Mouse (Mus musculus): ENCODE results near the gene Gcsh. TPM values are rescaled to one million over a fixed set of nuclear protein-coding genes. Genes with fewer than 3 reads are reported as not detected.

The Gcsh gene
- total RNA-seq, 2 experiments from 2014 or later, result 61.5 to 104 TPM

GRCm38 (mm10) chr8:116978631-116979256 lies 14.6 kb downstream of the Gcsh start, which contains the start of gene 1700030J22Rik:
Gene 1700030J22Rik, minus strand, starts transcription at chr8:116978959.
- ATAC-seq (replicated peaks; ENCODE audit: poor library complexity, severe bottlenecking), result peak; percentile 84

GRCm38 (mm10) chr8:116978052-116978451 lies 15.3 kb downstream of the Gcsh start:
- ATAC-seq (replicated peaks; ENCODE audit: poor library complexity, severe bottlenecking), result 0 out of 2 replicates have a peak, but pooled peaks have one; percentile 0

- ATAC-seq (replicated peaks; ENCODE audit: poor library complexity, severe bottlenecking), result no peak
Measured at GRCm38 (mm10) chr8:116975606-116976005, 17.7 kb downstream of the Gcsh start.

GRCm38 (mm10) chr8:116975066-116975465 lies 18.3 kb downstream of the Gcsh start:
- ATAC-seq (replicated peaks; ENCODE audit: poor library complexity, severe bottlenecking), result peak; percentile 21

GRCm38 (mm10) chr8:116969531-116969930 lies 23.8 kb downstream of the Gcsh start:
- no peak for ATAC-seq (replicated peaks; ENCODE audit: poor library complexity, severe bottlenecking)

GRCm38 (mm10) chr8:116954415-116954814 lies 38.9 kb downstream of the Gcsh start:
- ATAC-seq (replicated peaks; ENCODE audit: poor library complexity, severe bottlenecking), result no peak

GRCm38 (mm10) chr8:116952428-116952827 lies 40.9 kb downstream of the Gcsh start:
- ATAC-seq (replicated peaks; ENCODE audit: poor library complexity, severe bottlenecking), result no peak

- no peak for ATAC-seq (replicated peaks; ENCODE audit: poor library complexity, severe bottlenecking)
Measured at GRCm38 (mm10) chr8:116951778-116952177, 41.6 kb downstream of the Gcsh start.

- ATAC-seq (replicated peaks; ENCODE audit: poor library complexity, severe bottlenecking), result no peak
Measured at GRCm38 (mm10) chr8:116951369-116951768, 42.0 kb downstream of the Gcsh start.

GRCm38 (mm10) chr8:116947589-116947988 lies 45.7 kb downstream of the Gcsh start:
- no peak for ATAC-seq (replicated peaks; ENCODE audit: poor library complexity, severe bottlenecking)

- no peak for ATAC-seq (replicated peaks; ENCODE audit: poor library complexity, severe bottlenecking)
Measured at GRCm38 (mm10) chr8:116946851-116947250, 46.5 kb downstream of the Gcsh start.

- peak; percentile 50 for ATAC-seq (replicated peaks; ENCODE audit: poor library complexity, severe bottlenecking)
Measured at GRCm38 (mm10) chr8:116946268-116946838, 47.0 kb downstream of the Gcsh start.

- no peak for ATAC-seq (replicated peaks; ENCODE audit: poor library complexity, severe bottlenecking)
Measured at GRCm38 (mm10) chr8:116945169-116945910, 48.0 kb downstream of the Gcsh start.

GRCm38 (mm10) chr8:116944385-116944696 lies 49.0 kb downstream of the Gcsh start:
- peak; percentile 14; the same call in 1 of the 2 replicates for ATAC-seq (replicated peaks; ENCODE audit: poor library complexity, severe bottlenecking)

GRCm38 (mm10) chr8:116943555-116944384 lies 49.6 kb downstream of the Gcsh start:
- ATAC-seq (replicated peaks; ENCODE audit: poor library complexity, severe bottlenecking), result peak; percentile 6

- peak; percentile 60 for ATAC-seq (replicated peaks; ENCODE audit: poor library complexity, severe bottlenecking)
Measured at GRCm38 (mm10) chr8:116943161-116943554, 50.2 kb downstream of the Gcsh start, which contains the start of gene Atmin. Gene Atmin, plus strand, starts transcription at chr8:116943393.

GRCm38 (mm10) chr8:116942284-116943058 lies 50.9 kb downstream of the Gcsh start:
- no peak for ATAC-seq (replicated peaks; ENCODE audit: poor library complexity, severe bottlenecking)

- ATAC-seq (replicated peaks; ENCODE audit: poor library complexity, severe bottlenecking), result no peak
Measured at GRCm38 (mm10) chr8:116935506-116935905, 57.8 kb downstream of the Gcsh start.

GRCm38 (mm10) chr8:116934976-116935375 lies 58.4 kb downstream of the Gcsh start:
- ATAC-seq (replicated peaks; ENCODE audit: poor library complexity, severe bottlenecking), result no peak

All from granulocyte monocyte progenitor cell, adult 5-6 weeks (primary cell).